Mouse (Mus musculus): ENCODE measurements around the gene Olfr585.

Gene Olfr585

DNA sequence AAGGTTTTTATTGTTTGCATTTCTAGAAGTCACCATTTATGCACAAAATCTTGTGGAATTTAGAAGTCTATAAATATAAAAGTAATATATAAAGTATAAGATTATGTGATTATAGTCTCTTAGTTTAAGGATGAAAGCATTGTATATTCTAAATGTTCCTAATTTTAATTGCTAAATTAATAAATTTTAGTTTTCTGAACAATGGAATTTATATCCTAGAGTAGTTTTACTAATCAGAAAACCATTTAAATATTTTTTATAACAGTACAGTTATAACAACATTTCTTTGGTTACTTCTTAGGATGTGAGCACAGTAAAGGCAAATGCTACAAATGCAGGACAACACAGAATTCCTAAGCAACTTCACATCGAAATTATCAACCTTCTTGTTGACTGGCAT is at the start of gene Olfr585:
Gene Olfr585 (plus strand): TSS at position 301 of the 400 bp plus-strand sequence.
- DNase-seq, result no peak

DNA sequence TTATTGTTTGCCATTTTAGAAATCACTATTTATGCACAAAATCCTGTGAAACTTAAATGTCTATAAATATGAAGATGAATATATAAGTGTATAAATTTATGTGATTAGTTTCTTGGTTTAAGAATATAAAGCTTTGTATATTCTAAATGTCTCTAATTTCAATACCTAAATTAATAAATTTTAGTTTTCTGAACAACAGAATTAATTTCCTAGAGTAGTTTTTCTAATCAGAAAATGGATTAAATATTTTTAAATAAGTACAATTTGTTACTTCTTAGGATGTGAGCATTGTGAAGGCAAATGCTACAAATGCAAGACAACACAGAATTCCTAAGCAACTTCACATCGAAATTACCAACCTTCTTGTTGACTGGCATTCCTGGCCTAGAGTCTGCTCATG is 46.5 kb upstream of the Olfr585 start, which contains the start of gene Olfr583:
Gene Olfr583 (plus strand): TSS at position 301 of the 400 bp plus-strand sequence.
- no peak for DNase-seq

DNA sequence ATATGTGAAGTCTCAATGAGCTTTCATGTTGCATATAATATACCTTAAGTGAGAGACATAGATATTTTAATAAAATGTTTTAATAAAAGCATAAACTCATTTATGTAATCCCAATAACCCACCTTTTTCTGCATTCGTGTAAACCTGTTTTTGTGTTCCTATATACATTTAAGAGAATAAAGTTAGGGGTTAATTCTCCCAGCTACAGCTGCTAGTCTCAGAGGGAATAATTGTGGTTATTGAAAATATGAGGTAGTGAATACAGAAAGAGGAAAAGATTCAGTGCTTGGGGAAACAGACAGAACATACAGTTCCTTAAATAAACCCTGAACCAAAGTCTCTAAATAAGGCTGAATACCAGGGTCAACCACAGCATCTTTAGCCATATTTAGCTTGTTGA is 15.9 kb upstream of the Olfr585 start, which contains the start of gene Olfr584:
Gene Olfr584 (plus strand): TSS at position 301 of the 400 bp plus-strand sequence.
- DNase-seq, result no peak

DNA sequence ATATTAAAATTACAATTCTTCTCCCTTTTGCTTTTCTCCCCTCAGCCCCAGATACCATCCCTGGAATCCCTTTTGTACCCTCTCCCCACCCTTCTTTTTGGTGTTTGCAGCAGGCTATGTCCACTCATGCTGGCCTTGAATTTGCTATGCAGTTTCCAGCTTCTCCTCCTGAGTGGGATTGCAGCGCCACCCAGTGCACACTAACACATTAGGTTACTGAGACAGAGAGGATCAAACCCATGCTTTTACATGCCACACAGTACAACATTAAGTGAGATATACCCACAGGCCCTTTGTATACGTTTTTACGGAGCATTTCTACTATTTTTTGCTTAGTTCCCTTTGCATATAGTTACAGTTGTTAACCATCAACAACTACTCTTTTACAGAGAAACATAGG is 21.9 kb downstream of the Olfr585 start:
- peak; percentile 3 to 7 for DNase-seq

DNA sequence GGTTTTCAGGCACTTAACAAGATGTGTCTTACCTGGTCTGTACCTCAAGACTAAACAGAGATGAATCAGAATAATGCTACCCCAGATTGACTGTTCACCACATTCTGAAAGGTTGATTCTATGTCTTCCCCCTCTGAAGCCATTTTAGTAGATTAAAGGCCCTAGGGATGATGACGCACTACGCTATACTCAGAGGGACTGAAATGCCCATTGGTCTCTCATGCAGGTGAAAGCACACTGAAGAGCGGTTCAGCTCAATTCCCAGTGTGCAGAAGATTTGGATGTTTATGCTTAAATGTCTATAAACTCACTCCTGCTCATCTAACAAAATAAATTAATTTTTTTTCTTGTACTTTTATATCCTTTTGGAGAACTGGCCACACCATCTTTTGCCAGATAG is 28.0 kb downstream of the Olfr585 start, which contains the start of gene Olfr586:
Gene Olfr586 (minus strand): TSS at position 101 of the 400 bp plus-strand sequence.
- DNase-seq, result no peak

DNA sequence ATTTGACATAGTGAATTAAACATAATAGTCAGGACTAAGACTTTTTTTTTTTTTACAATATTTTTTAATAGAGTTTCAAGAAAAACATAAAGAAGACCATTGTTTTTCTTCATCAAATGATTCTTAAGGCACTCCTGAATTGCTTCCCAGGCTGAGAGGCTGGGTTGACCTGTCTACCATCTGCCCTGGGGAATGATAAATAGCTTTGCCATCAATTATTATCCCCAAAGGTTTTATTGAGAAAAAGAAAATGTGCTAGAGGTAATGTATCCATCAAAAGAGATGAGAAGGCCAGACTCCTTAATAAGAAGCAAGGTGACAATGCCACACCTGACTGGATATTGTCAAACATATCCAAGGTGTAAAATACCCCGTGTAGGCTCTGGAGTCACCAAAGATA is 43.1 kb downstream of the Olfr585 start, which contains the start of gene Olfr588-ps1:
Gene Olfr588-ps1 (plus strand): TSS at position 301 of the 400 bp plus-strand sequence.
- no peak for DNase-seq
